Mouse (Mus musculus) adrenal gland, postnatal 25 days (tissue): Measurements from ENCODE around the gene Wnk2. TPM values are rescaled to one million over a fixed set of nuclear protein-coding genes. Genes with fewer than 3 reads are reported as not detected.

Source experiments
- DNase-seq: peaks from one replicate; pipeline ENCODE4 v3.0.0; 2021; ENCODE audit warnings: mixed read lengths
- total RNA-seq: library from RNA; stranded (reverse); gene quantifications from 2 replicates; pipeline ENCODE4 v1.2.3, GENCODE M21; 2021

The Wnk2 gene
- total RNA-seq, 1 experiment from 2014 or later = 4.2 TPM

DNA sequence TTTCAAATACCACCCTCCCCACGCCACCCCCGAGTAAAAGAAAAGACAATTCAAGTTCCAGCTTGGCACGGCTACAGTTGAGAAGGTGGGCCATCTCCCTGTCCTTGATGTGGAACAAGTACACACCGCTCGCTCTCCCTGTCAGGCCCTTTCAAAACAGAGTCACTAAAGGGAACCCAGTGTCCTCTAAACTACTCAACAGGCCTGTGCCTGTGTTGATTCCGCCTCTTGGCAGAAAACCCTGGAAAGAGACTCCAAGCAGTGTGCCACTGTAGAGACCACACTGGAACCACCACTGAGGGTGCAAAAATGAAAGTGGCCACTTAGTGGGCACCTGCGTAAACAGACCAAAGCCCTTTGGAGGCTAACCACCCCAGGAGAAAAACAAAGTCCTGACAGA is 4.5 kb downstream of the Wnk2 start:
- DNase-seq = no peak

DNA sequence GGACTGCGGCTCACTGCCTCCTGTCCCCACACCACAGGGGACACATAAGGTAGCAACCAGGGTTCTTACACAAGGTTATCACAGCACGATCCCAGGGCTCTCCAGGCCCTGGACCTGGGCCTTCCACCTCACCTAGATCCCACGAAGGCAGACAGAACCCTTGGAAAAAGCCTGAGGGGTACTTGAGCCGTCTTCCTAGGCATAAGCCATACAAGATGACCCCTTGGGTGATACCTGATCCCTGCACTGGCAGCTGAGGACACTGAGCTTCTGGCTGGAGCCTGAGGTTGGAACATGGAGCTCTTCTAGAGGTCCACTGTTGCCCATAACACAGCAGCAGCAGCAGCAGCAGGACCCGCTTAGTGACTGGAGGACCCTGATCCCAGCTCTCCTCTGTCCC is 5.4 kb downstream of the Wnk2 start:
- DNase-seq = no peak

DNA sequence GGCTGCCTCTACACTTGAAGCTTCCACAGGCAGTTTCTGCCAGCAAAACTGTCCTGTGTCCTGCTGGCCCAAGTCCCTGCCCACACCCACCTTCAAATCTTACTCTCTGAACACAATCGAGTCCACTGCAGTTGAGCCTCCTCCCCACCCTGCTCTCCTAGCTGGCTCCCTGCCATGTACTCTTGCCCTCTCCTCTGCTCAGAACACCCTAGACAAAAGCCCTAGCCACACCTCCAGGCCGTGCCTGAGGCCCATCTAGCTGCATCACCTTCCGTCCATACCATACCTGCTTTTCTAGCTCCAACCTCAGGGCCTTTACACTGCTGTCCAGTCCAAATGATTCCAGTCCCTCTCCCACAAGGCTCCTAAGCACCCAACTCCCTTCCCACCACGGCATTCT is 7.2 kb downstream of the Wnk2 start:
- no peak for DNase-seq

DNA sequence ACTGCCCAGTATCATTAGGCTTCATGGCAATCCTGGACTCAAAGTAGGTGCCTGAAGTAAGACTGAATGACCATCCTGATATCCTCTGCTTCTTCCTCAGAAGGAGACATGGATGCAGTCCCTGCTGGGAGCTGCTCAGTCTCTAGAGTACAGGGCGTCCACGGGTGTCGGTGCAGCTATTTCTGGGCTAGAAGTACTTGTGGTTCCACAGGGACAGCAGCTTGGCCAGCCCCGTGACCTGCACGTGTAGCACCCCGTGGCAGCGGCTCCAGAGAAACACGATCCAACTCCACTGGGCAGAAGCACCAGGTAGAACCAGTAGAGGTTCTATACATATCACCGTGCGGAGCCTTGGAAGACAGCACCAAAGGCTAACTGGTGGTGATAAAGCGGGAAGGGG is 13.3 kb downstream of the Wnk2 start:
- no peak for DNase-seq

DNA sequence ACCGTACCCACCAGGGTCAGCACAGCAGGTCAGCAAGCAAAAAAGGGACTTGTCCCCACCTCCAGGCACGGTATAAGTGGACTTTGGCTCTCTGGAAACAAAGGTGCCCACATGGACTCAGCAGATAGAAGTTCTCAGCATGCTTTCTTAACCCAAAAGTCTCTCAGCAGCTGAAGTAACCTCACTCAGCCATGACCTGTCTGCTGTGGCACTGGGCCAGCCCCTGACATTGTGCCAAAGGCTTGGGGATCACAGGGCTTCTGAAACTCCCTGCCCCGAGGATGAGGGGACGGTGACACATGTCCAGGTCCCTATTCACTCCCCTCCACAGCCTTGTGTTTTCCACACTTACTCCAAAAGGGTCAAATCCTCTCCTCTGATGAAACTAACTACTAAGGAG is 14.7 kb downstream of the Wnk2 start:
- peak; percentile 24 for DNase-seq

DNA sequence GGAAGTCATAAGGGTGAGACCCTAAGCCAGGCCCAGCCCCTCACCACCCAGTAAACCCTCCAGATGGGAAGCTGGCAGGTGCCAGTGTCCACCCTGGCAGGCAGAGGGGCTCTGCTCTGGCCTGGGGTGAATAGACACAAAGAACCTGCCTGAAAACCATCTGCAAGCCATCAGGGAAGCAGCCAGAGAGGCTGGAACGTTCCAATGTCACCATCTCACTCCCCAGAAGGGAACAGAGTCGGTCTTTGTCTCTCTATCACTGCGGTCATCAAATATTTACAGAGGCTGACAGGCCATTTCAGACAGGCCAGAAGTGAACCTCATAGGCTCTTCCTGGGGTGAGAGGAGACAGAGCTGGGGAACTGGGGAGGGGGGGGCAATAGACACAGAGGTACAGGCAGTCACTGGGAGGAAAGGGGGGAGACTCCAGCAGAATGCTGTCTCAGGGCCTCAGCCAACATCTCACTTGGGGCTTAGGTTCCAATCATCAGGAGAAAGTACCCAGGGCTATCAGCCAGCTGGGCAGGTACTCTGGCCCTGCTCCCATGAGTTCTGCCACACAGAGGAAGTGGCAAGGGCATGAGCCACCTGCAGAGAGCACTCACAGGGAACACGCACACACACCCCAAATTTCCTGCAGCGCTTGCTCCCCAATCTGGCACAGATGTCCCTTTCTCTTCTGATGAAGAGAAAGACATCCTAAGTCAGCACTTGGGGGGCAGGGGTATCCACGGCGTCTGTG is 15.7 kb downstream of the Wnk2 start:
- DNase-seq = no peak

DNA sequence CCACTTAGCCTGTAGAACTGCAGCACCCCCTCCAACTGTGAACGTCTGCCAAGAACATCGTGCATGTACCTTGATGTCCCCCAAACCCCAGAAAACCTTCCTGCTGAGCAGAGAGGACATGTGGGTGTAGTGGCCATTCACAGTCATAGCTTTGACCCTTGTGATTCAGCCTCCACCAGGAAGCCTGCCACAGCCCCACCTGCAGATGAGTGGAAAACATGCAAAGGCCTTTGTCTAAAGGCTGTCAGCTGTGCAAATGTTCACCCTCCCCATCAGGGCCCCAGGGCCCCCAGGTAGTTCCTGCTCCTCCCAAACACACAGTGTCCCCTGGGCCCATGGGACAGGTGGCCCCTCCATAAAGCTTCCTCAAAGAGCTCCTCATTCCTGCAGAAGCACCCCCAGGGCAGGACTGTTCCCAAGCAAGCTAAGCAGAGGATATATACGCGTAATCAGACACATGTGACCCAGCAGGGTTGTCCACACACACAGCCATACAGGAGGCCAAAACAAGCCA is 16.4 kb downstream of the Wnk2 start:
- DNase-seq = no peak

DNA sequence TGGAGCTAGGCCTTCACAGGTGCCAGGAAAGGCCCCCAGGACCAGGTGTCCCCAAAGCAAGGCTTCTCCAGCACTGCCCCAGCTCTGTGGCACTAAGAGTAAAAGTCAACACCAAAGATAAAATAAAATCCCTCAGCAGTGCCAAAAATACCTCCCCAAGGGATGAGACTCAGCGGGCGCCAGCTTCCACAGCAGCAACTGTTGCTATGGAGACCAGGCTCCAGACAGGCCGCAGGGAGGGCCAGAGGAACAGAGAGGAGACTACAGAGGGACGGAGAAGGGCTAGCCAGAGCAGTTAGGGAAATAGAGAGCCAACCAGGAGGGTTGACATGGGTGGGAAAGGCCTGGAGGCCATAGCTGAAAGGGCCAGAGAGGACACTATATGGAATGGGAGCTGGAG is 18.0 kb downstream of the Wnk2 start:
- peak; percentile 20 for DNase-seq

DNA sequence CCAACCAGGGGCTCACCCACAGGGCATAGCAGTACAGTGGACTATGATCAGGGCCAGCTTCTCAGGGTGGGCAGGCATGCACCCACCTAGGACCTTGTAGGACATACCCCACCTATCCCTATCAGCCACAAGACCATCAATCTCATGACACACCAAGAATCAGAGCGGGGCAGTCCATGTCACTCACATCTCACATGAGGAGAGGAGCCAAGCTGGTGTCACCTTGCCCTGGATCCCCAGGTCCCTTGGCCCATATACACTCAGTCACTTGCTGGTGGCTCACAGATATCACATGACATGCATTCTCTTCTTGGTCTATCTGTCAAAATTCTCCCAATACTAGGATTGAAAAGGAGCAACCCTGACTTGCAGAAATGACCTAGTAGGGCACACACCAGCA is 18.7 kb downstream of the Wnk2 start:
- DNase-seq = no peak

DNA sequence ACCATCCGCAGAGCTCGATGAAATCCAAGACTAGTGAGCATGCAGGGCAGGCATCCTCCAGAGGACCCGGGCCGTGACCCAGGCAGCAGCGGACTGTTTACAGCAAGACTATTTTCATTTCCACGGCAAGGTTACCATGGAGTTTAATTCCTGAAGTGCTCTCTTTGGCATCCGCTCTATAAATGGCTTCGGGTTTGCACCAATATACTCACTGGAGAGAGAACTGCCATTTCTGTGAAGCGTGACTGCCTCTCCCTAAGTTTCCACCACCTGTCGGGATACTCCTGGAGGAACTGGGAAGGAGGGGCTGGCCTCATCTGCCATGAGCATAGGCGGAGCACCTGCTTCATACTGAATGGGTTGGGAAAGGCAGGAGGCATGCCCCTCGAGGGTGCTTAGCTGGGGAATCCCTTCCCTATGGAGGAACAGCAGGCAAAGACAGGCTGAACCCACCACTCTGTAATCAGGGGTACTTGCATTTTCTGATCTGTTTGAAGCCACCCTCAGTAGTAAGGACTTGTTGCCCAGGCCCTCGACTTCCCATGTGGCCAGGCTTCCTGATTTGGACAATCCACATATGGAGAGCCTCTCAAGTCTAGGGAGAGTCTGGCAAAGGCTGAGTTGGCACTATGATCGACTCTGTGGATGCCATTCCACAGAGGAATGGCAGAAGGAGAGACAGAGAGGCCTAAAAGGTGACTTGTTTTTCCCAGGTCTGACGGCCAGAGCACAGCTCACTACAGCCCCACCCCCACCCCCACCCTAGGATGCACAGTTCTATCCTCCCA is 19.8 kb downstream of the Wnk2 start:
- no peak for DNase-seq

DNA sequence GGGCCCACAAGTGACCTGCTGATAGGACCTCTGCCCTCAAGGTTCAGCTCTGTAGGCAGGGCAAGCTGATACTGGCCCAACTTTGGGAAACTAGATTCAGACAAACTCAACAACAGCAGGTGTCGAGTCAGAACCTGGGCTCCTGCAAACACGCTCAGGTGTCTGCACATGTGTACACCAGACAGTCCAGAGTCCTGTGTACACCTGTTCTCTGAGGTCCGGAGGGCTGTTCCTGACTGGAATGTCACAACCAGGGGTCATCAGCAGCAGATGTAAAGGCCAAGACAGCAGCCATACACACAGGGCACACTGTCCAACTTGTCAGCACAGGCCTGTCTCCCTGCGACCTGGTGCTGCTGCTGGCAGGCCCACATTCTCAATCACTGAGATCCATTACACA is 25.7 kb downstream of the Wnk2 start:
- DNase-seq = no peak

DNA sequence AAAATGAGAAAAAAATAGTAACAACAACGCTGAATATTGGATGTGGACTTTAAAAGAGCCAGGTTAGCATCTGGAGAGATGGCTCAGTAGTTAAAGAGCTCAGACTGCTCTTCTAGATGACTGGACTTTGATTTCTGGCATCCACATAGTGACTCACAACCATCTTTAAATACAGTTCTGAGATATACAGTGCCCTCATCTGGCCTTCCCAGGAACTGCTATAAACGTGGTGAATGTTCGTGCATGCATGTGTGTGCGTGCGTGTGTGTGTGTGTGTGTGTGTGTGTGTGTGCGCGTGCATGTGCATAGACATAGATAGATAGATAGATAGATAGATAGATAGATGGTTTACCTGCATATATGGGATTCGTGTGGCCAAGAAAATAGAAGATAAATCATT is 30.3 kb downstream of the Wnk2 start:
- DNase-seq = no peak

DNA sequence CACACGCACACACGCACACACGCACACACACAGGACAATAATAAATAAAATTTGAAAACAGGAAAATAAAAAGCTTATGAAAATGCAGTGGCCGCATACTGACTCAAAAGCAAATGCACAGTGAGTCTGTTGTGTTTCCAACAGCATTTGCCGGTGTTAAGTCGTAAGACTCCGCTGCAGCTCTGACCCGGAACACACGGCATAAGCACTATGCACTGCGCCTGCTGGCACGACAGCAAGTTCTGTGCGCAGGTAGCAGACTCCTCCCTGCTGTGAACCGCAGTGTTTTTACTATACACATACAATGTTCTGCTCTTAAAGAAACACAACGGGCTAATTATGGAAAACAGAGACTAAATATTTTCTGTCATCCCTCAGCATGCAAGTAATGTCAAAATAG is 32.9 kb downstream of the Wnk2 start:
- no peak for DNase-seq

DNA sequence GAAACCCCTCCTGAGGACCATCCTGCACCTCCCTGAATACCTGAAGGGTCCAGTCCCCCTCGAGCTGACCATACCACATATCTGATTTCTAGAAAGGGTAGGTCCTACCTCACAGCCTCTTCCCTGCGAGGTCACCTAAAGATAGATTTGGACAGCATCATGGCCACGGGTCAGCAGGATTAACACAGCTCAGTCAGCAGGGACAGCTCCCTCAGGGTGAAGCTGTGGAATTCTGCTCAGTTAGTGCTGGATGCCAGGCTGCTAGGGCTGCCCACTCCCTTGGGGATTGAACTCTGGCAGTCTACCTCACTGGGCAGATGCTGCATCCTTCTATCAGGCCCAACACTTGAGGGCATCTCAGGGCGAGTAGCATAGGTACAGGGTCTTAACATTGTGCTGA is 33.7 kb downstream of the Wnk2 start:
- no peak for DNase-seq

DNA sequence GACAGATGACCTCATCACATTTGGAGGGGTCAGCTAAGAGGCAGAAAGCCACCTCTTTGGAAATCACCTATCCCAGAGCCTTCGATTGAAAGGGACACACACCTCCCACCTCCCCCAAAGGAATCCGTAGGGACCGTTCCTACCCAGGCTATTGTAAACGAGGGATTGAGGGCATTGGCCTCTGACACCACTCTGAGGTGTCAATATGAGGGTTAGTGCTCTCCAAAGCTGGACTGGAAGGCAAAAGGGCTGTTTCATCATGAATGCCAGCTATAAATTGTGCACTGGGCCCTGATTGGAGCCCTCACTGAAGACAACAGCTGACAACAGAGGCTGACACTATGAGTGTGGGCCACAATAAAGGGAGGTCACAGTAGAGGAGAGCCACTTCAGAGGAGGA is 34.5 kb downstream of the Wnk2 start:
- no peak for DNase-seq

DNA sequence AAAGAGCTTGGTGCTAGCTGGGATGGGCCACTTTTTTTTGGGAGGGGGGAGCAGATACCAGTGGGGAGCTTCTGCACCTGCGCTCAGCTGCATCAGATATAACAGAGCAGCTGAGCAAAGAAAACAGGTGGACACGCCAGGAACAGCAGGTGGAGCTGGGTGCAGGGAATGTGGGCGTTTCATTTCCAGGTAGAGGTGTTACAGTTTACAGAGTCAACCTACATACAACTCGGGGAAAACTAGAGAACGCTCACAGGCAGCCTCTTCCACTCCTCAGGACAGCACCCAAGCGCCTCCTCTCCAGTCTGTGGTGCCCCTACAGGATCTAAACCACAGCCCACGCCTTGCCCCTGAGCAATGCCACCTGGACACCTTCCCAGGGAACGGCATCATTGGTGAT is 35.2 kb downstream of the Wnk2 start:
- no peak for DNase-seq

DNA sequence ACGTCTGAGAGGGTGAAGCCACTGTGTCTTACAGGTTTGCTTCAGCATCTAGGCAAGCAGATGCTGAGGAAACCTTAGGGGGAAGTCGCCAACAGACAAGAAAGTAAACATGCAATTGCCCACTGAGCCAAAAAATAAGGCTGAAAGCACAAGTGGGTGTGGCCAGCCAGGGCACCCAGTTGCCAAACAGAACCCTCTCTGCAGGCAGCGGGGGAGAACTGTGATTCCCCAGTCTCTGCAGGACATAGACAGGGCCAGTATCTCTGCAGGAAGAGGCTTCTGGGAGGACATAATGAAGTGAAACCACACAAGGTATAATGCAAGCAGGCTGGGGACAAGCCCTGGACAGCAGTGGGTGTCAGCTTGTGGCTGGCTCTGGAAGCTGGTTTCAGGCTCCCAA is 38.1 kb downstream of the Wnk2 start:
- DNase-seq = no peak

DNA sequence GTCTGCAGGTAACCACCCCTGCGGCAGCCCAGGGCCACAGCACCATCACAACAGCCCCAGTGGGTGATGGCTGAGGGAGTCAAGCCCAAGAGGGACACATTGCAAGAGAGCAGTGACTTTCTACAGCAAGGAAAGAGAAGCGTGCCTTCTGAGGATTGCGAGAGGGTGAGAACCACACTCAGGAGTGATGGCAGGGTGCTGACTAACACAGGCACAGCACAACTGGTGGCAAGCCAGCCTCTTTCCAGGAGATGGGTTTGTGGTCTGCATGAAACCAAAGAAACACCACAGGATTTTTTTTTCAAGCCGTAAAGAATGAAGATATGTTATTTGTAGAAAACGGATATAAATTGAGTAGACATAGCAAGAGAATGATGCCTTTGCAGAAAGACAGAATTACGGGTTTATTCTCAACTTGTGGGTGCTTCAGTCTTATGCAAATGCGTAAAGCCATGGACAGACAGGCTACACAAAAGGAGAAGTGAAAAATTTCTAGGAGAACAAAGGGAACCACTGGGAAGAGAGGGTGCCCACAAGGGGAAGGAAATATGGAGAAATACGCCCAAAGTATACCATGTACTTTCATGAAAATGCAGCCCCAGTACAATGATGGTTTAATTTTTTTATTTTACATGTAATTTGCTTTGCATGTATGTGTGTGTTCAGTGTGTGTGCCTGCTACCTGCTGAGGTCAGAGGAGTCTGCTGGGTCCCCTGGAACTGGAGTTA is 39.5 kb downstream of the Wnk2 start:
- no peak for DNase-seq

DNA sequence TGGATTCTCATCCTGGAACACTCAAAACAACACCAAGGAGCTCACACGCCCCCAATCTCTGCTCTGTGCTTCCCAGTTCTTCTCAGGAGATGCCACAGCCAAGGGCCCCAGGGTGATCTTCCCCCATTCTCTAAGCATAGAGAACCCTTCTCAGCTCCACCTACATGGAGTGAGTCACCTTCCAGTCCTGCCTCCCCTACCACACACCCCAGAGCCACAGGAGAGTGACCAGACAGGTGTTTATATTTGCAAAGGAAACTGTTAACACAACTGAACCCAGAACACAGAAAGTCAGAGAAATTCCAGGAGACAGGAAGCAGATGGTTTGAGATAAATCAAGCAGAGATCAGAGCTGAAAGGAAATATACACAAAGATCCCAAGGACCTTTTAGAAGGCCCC is 43.9 kb downstream of the Wnk2 start:
- DNase-seq = no peak

DNA sequence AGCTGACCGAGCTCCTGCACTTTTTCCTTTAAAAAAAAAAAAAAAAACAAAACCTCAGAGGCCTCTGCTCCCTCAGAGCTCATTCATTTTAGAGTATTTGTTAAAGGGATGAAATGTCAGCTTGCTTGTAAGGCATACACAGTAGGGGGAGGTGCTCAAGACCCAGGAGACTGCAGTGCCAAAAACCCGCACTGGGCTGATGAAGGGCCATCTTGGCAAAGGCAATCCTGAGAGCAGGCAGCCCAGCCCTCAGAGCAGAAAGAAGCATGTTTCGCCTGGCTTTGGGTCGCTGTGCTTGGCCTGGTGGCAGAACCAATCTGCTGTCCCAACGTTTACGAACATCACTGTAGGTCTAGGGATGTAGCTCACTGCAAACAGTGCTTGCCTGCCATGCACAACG is 44.6 kb downstream of the Wnk2 start:
- no peak for DNase-seq

DNA sequence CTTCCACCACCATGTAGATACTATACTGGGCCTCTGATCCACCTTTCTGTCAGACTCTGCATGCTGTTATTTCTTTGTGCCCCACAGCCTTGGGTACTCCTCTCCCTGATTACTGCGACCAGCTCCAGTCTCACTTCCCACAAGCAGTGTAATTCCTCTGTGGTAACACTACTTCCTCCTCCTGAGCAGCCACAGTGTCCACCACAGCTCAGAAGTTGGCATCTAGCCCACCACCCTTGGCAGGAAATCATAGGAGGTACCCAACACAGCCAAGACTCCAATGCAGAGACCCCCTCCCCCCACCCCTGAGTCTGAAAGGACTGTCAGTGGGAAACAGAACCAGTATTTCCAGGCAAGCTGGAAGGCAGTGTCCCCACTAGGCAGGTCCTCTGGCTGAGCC is 47.4 kb downstream of the Wnk2 start:
- no peak for DNase-seq

DNA sequence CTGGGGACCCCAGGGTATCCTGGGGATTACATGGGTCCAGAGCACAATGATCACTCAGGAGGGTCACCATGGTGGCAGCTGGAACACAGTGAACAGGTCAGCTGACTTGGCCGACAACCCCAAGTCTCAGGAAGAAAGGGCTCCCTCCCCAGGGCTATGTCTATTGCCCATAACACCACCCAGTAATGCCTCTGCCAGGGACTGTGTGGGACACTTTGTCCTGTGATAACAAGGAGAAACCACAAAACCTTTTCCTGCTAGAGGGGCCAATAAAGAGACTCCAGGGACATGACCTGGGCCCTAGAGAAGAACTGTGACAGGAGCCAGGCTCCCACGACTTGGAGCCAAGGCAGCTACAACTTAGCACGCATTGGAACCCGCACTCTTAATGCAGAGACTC is 51.0 kb downstream of the Wnk2 start:
- DNase-seq = no peak

DNA sequence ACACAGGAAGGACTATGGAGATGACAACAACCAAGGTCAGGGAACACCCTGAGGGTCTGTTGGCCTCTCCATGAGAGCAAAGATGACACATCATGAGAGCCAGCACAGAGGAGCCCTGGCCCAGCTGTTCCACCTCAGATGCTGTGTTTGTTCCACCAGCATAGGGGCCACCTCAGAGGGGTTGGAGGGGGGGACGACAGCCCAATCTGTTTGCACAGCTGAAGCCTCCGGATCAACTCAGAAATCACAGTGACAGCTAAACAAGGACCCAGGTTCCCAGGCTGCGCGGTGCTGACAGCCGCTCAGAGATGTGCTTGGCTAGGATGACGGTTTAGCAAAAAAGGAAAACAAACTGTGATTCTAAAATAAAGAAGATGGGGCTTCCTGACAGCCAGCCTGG is 53.1 kb downstream of the Wnk2 start:
- DNase-seq = no peak
